Mouse (Mus musculus) CH12F3 (cell line): ENCODE results near the gene Hrh2.

ENCODE experiments used
- in situ Hi-C: fragments of 300-500 bp; cut with MboI; formaldehyde crosslinking; loops from 2 replicates; pipeline ENCODE4 v1.14.3; 2020; ENCODE audit warnings: low sequenced_read_pairs

Hrh2 gene

DNA sequence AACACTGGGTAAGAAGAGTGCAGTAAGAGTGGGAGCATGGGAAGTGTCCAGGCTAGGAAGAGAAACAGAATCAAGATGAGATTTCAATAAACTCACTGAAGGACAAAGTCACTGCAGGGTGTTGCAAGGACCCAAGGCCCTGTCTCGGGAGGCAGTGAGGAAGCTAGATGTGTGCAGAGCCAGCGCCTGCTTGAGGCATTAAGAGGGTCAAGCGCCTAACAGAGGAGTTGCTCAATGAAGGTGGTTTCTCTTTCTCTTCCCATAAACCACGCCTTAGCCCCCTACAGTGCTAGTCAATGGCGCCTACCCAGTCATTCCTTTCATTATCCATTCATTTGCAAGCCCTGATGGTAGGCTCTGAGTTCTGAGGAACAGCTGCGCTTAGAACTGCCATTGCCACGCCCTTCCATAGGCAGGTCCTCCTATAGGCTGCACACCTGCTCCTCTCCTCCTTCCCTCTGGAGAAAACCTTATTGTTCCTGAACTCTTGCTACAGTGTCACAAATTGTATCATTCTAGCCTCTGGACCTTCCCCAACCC is 23.9 kb downstream of the Hrh2 start:
- in situ Hi-C loops: no loop called here

DNA sequence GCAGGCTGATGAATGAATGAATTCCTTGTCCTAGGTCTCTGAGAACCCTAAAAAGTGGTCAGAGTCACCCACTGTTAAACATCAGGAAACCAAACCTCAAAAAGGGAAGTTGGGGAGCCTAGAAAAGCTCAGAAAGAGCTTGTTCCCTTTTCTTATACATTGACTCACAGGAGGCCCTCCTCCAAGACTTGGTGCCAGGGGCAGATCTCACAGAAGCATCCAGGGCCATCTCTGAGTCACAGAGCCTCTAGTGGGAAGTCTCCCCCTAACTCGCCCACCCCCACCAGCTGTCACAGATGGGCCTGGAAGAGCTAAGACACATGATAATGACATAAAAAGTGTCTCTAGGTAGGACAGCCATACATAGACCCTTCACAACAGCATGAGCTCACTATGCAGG is 26.4 kb downstream of the Hrh2 start:
- in situ Hi-C loops: no loop called here

DNA sequence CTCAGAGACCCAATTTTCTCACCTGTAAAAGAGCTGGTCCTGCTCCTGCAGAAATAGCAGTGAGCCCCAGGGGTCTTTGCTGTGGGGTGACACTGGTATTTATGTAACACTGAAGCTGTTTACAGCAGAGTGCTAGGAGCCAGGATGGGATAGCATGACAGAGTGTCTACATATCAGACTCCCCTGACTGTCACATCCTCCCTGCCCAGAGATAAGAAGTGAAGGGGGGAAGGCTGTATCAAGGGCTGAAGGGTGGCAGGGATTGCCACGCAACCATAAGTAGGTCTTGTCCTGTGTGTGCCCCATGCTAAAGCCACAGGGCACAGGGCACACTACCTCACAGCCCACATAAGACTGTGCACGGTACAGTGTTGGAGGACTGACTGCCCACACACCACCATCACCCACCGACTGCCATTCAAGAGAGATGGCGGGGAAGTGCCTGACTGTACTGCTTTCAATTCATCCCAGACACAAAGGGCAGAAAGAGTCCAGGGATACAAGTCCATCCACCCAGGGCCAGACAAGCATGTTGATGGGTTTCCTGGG is 29.8 kb downstream of the Hrh2 start:
- in situ Hi-C loops: no loop called here

DNA sequence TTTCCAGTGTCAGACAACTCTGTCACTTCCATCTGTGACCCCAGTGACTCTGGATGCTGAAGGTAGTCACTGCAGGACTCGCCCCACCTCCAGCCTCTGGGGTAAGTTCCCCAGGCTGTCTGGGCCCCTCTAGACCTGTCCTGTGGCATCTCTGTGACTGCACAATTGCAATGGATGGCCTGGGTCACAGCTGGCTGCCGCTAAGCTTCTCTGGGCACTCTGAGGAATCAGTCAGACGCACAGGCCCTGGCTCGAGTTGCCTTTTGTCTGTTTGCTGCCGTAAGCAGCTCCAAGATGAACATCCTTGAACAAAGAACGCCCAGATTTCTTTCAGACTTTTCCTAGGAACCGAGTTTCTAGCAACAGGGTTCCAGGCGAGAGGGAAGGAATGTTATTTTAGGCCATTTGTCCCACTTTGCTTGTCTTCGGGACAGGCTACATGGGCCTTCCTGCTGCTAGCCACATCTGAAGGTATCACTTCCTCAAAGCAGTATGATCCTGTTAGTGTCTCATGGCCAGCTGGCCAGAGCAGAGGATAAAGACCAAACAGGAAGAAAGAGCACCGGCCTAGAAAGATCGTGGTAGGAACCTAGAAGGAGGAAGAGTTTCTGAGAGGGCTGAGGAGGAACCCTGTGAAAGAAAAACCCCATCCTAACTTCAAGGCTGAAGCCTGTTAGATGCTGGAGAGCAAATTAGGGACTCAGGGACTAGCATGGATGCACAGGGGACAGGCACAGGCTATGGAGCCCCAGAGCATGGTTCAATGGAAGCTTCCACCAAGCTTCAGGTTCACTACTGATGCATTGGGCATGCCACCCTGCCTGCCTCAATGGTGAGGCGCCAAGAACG is 31.2 kb downstream of the Hrh2 start:
- in situ Hi-C loops: no loop called here

DNA sequence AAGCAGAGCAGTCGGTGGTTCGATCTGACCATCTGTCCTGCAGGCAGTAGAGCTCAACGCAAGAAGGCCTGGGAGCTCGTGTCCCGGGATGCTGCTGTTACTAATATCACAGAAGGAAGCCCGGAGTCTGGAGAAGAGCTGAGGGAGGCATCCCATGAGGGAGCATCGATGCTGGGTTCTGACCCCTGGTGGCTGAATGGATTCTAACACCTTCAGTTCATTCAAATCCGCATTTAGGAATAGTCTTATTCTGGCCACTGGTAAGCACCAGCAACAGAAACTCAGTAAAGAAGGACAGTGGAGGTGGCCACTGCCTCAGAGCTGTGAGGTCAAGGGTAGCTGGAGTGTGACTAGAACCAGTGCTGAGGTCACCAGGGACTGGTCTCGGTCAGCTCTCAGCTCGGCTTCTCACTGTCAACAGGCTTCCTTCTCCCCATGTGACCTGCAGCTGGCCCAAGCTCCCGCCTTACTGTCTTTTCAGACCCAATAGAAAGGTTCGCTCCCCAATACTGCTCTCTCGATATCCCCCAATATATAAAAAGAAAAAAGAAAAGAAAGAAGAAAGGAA is 36.1 kb downstream of the Hrh2 start:
- in situ Hi-C loops: no loop called here

DNA sequence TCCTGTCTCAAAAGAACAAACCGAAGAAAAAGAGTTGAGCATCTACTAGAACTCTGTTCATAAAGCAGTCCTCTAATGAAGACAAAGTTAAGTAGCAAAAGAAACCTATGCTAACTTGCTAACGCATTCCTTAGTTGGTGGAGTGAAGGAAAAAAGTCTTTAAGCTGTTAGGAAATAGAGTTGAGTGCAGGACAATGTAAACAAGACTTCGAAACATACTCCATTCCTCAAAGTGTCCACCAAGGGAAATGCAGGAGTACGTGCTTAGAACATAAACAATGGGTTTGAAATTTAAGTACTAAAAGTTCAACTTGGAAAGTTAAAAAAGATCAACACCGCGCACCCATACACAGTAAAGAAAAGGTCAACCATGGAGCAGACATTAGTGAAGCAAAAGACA is 38.2 kb downstream of the Hrh2 start:
- in situ Hi-C loops: no loop called here

DNA sequence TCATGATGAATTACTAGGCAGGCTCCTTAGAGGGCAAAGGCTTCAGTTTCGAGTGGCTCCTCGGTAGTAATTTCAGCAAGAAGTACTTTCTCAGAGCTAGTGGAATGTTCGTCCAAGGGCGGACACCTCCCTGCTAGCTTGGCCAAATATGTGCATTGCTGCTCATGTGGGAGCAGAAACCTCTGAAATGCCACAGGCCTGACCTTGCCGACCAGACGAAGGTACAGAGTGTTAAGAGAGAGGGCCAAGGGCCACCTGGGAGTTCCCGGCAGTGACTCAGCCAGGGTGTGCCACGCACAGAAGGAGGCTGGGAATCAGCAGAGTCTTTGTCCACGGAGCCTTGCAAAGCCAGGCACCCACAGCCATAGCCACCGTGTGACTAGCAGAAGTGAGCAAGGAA is 39.9 kb downstream of the Hrh2 start:
- in situ Hi-C loops: no loop called here

DNA sequence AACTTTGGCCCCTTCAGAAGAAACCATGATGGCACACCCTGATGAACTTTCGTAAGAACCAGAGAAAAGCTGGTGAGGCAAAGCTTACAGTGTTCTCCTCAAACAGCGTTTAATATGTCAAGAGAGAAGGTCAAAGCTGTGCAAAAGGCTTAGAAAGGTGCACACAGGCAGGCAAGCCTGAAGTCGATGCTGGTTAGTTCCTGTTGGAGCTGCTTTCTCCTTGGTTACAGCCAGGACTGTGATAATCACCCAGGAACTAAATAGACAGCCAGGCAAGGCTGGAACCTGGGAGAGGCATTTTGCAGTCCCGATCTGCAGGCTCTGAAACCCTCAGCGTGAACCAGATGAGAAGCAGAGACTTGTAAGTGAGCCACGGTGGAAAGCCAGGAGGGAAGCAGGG is 45.6 kb downstream of the Hrh2 start:
- in situ Hi-C loops: no loop called here

DNA sequence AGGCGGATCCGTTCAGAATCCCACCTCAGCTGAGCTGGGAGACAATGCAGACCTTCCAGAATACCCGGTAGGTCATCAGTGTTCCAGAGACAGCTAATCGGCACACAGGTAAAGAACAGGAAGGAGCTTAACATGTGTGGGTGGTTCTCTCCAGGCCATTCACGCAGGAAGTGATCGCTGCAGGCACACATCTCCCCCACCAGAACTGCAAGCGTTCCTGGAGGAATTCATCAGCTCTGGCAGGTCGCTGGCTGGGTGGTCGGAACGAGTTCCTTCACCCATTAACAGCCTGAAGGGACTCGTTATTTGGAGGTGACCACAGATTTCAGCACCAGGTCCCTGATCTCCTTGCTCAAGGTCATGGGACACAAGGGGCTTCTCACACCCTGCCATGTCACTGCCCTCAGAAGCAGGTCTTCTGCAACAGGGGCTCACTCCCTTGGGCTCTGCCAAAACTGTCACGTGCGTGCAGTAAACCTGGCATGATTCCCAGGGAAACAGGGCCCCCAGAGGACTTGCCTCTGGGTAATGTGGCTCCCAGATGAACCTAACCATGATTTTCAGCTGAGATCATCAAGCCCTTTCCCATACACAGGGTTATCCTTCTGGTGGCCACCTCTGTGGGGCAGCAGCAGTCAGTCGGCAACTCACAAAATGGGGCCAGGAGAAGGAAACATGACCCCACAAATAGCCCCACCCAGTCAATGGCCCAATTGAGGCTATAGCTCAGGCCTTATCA is 46.8 kb downstream of the Hrh2 start:
- in situ Hi-C loops: no loop called here

DNA sequence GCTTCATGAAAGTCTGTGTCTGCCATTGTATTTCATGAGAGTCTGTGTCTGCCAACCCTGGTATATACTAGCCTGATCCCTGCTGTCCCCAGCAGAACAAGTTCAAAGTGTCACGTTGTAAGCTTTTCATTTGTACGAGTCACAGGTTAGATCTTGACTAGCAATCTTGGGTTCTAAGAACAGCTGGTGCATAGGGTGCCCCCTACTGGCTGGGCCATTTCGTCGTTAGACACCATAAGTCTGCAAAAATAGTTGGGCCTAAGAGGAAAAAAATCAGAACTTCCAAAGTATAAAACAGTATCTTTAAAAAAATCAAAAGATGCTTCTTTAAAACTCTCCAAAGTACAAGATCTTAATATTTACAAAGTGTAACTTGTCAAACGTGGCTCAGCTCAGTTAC is 50.5 kb downstream of the Hrh2 start:
- in situ Hi-C loops: loop anchor here (5.0 kb wide), 1 partner anchor 130 kb away; no protein-coding TSS in a partner anchor

DNA sequence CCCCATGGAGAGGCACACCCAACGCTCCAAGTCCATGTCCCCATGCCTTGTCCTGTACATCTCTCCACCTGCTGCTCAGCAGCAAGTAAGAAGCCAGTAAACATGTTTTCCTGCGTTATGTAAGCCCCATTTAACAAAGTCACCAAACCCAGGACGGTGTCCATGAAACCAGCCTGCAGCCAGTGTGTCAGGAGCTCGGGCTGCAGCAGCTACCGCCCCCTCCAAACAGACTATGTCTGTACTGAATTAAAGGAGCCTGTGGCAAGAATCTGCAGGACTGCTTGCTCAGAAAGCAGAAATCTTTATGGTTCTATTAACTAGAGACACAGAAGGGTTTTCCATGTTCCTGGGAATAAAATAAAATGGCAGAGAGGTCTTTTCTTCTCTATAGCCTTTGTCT is 53.3 kb downstream of the Hrh2 start:
- in situ Hi-C loops: no loop called here

DNA sequence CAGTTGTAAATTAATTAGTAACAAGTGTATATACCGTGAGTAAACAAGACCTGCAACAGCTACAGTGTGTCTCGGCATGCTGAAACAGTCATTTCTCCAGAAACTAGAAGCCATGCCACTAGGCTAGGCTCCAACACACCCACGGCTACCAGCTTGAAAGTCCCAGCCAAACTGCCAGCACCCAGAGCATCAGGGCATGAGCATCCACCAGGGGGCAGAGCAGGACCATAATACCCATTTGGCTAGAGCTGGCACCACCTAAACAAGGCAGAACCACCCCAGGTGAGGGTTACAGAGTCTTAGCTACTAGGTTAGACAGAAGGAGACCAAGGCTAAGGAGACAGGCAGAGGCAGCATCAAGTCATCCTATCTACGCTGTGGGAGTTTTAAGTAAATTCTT is 55.6 kb downstream of the Hrh2 start:
- in situ Hi-C loops: no loop called here

DNA sequence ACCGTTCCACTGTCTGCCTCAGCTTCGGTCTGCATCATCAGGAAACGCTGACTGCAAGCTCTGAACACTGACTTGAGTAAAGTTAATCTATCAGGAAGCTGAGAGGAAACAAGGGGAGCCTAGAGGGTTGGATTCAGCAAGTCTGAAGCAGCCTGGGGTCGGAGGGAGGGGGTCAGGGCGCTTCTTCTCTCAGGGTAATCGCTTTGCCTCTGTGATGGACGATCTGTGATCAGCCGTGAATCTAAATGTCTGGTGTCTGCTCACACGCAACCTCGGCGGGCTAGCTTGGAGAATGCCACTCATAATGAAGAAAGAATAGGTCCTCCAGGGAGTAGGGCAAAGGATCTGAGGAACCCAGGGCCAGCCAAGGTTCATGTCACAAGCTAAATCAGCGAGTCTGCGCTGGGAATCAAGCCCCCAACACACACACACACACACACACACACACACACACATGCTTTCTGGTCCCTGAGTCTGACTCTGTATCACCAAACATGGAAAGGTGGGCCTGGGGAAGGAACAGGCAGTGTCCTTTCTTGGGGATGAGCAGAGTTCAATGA is 56.6 kb downstream of the Hrh2 start:
- in situ Hi-C loops: no loop called here

DNA sequence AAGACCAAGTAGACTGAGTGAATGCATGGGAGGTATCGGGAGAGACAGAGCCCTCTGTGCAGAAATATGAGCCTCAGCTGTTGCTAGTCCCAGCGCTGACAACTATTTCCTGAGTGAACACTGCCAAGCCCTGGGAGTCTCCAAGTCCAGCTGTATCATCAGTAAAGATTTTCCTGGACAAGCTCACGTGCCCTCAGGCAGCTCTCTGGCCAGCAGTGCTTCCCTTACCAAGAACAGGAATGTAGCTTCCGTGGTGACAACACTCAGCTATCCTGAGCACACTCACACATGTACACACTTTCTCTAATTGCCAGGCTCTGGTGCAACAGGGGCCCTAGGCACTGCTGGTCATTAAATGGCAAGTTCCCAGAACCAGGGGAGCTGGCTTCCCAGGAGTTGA is 57.1 kb downstream of the Hrh2 start:
- in situ Hi-C loops: no loop called here

DNA sequence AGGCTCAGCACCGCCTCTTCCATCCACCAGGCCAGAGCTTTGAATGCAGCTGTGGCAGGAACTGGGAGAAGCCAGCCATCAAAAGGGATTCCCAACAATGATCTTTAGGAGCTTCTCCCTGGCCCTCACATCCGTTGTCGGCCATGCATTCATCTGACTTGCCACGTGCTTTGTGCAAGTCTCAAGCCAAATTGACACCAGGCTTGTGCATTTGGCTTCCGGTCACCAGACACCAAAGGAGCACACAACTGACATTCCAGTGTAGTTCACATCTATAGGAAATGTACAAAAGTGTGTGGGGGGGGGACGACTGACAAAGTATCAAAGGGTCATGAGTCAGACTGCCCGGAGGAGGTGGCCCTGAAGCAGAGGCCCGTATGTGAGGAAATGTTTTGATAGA is 58.4 kb downstream of the Hrh2 start:
- in situ Hi-C loops: loop anchor here (5.0 kb wide), 1 partner anchor 202 kb away; no protein-coding TSS in a partner anchor

DNA sequence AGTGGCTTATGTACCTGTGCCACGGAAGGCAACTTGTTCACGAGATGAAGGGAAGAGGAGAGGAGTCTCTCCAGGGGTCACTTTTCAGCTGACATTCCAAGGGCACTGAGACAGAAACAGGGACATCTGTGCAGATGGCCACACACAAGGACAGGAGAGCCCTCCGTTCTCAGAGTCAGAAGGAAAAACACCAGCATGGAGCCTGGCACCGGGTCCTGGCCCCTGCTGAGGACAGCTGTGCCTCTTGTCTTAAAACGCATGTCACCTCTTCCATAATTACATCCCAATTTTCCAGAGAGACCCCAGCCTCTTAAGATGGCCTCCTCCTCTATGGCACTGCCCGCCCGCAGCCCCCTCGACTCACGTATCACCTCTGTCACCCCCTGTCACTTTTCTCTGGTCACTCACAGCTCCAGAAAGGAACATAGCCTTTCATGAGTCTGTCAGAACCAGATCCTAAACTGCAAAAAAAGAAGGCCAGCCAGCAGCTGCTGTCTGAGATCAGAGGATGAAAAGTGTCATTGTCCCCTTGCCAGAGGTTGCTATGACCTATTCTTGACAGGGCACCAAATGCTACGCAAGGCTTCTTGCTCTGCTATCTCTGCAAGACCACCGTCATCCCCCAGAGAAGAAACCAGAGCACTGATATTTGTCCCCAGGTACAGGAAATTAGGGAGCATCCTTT is 59.8 kb downstream of the Hrh2 start:
- in situ Hi-C loops: loop anchor here (5.0 kb wide), 1 partner anchor 201 kb away; no protein-coding TSS in a partner anchor

DNA sequence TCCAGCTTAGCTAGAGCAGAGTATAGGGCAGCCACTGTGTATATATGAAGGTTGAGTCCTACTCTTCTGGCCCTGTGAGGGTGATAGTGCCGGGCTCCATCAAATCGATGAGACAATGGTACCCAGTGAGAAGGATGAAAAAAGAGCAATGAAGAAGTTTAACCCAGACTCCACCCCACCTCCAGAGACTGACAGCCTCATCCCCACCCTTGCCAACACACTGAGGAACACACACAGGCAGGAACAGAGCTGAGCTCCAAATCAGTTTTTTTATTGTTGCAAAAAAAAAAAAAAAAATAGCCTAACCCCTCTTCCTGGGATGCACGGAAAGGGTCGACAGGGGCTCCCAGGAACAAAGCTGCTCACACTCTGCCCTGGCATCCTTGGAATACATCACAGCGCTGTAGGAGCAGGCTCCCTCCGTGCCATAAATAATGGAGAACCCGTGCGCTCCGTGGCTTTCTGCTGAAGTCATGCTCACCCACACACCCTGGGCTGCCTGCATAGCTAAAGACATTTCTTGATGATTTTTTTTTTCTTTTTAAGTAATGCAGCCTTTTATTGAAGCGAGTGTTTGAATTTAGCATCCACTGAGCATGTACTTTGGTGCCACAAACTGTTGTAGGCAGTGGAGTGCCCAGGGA is 65.8 kb downstream of the Hrh2 start:
- in situ Hi-C loops: no loop called here

DNA sequence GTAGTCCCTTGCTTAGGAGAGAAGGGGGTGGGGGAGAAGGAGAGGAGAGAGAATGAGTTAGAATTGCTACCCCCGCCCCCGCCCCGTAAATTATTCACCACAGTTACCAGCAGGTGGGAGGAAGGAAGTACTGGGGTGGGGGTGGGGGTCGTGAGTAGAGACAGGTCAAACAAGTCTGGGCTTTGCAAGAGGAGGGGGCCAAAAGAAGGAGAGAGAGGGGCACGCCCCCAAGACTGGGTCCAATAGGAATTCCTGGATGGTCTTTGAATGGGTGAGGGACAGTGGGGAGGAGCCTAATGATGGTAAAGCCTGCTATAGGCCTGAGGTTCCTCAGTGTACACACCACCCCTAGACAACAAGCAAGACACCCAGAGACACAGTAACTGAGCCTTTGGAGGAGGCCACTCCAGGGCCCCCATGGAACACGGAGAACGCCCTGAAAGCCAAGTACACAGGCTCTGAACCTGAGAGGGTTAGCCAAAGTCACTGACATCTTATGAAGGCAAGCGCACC is 66.4 kb downstream of the Hrh2 start:
- in situ Hi-C loops: no loop called here

DNA sequence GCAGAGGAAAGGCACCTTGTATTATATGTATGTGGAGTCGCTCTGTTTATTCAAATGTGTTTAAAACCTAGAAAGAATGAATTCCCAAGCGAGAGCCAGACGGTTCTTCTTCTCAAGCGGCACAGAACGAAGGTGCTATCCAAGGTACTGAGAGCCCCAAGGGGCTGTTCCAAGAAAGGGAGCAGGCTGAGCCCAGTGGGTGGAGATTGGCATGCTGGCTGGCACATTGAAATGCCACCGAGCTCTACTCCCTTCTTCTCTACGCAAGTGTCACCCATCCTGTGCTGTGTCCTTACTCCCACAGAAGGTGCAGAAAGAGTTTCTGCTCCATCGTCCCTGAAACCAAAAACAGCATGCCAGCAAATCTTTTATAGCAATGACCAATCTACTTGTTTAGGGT is 68.4 kb downstream of the Hrh2 start:
- in situ Hi-C loops: no loop called here
